Mouse (Mus musculus) R1 (cell line): ENCODE results near the gene Abcf2.
A peak's percentile ranks its signal among the peaks of the same experiment; 100 is the strongest.

Experiments used
- DNase-seq: peaks from one replicate; pipeline ENCODE4 v3.0.0-alpha.2; 2018; ENCODE audit warnings: low read depth, low spot score

Abcf2 gene

GRCm38 (mm10) chr5:24601911-24602750 lies 24.9 kb upstream of the Abcf2 start:
- peak; percentile 70 for DNase-seq

GRCm38 (mm10) chr5:24601071-24601835 lies 24.0 kb upstream of the Abcf2 start:
- no peak for DNase-seq

GRCm38 (mm10) chr5:24600236-24600635 lies 23.0 kb upstream of the Abcf2 start:
- no peak for DNase-seq

- no peak for DNase-seq
These were observed 21.9 kb upstream of the Abcf2 start for GRCm38 (mm10) chr5:24599137-24599536.

GRCm38 (mm10) chr5:24598570-24599006 lies 21.3 kb upstream of the Abcf2 start:
- DNase-seq: peak; percentile 72

- no peak for DNase-seq
These were observed 20.8 kb upstream of the Abcf2 start for GRCm38 (mm10) chr5:24597901-24598569.

GRCm38 (mm10) chr5:24597221-24597728 lies 20.0 kb upstream of the Abcf2 start:
- DNase-seq: peak; percentile 86

GRCm38 (mm10) chr5:24596519-24597171 lies 19.4 kb upstream of the Abcf2 start:
- peak; percentile 48 for DNase-seq

- DNase-seq: peak; percentile 49
These were observed 18.6 kb upstream of the Abcf2 start for GRCm38 (mm10) chr5:24595786-24596380.

GRCm38 (mm10) chr5:24595261-24595660 lies 18.0 kb upstream of the Abcf2 start:
- no peak for DNase-seq

GRCm38 (mm10) chr5:24594346-24594745 lies 17.1 kb upstream of the Abcf2 start:
- no peak for DNase-seq

- no peak for DNase-seq
These were observed 16.7 kb upstream of the Abcf2 start for GRCm38 (mm10) chr5:24593928-24594327.

GRCm38 (mm10) chr5:24593230-24593629 lies 16.0 kb upstream of the Abcf2 start:
- DNase-seq: no peak

GRCm38 (mm10) chr5:24592471-24593160 lies 15.3 kb upstream of the Abcf2 start:
- no peak for DNase-seq

- DNase-seq: no peak
These were observed 14.7 kb upstream of the Abcf2 start for GRCm38 (mm10) chr5:24591796-24592470.

GRCm38 (mm10) chr5:24591268-24591721 lies 14.0 kb upstream of the Abcf2 start:
- no peak for DNase-seq

- no peak for DNase-seq
These were observed 12.5 kb upstream of the Abcf2 start for GRCm38 (mm10) chr5:24589511-24590500.

GRCm38 (mm10) chr5:24587200-24587577 lies 9.9 kb upstream of the Abcf2 start:
- no peak for DNase-seq
